Comparison of ENCODE assay signal across 11 mouse cellular contexts in the genomic region with DNA sequence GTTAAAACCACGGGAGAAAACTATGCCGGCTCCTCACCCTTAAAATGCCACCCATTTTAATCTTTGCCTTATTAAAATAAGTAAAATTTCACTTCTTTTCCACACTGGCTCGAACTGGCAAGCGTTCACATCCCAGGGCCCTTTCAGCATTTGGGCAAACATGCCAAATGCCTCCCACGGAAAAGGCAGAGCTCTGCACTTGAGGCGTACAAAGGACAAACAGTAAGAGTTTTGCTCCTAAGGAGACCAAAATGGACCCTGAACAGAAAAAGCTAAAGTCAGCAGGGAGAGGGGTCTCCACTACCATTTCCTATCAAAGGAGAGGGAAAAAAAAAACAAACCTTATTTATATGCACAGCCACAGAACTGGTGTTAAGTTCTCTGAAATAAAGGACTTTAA.
DNase-seq lines count a peak whose midpoint lies in the region; ATAC-seq and TF ChIP-seq lines count a peak whose summit lies in the region.
"Had no signal": no experiment of that assay in that cellular context is flagged by ENCODE, and none has a peak within 500 bp of the region (broad histone marks: within the 10 kb centered on the region; RNA-seq: fewer than 3 reads in every experiment).

No protein-coding gene starts in this region.

- H3K36me3 ChIP-seq in limb, embryonic 12.5 days = peaks cover 18% of the 10 kb centered on the region
- H3K36me3 ChIP-seq in limb, embryonic 10.5 days = peaks cover 60% of the 10 kb centered on the region
- peaks cover 82% of the 10 kb centered on the region for H3K36me3 ChIP-seq in forebrain, embryonic 10.5 days (replicated peaks)
- no peaks in the 10 kb centered on the region for H3K36me3 ChIP-seq in hindbrain, postnatal 0 days (ENCODE audit: insufficient read depth, low read length)
- H3K36me3 ChIP-seq in stomach, embryonic 14.5 days (ENCODE audit: control insufficient read depth, insufficient read depth, low read length) = no peaks in the 10 kb centered on the region

- 72% methylated on average over 6 of the region's 6 CpGs for WGBS in limb, embryonic 12.5 days
- WGBS in limb, embryonic 10.5 days = 86% methylated on average over 6 of the region's 6 CpGs
- WGBS in forebrain, embryonic 10.5 days = 88% methylated on average over 6 of the region's 6 CpGs
- 33% methylated on average over 6 of the region's 6 CpGs for WGBS in hindbrain, postnatal 0 days
- 29% methylated on average over 6 of the region's 6 CpGs for WGBS in stomach, embryonic 14.5 days

- no peak for ATAC-seq in limb, embryonic 12.5 days (ENCODE audit: insufficient number of reproducible peaks, insufficient read depth, low FRiP score, low TSS enrichment, low read depth)
- 0 out of 2 replicates have a peak, but pooled peaks have one; percentile 39 for ATAC-seq in hindbrain, postnatal 0 days
- ATAC-seq in stomach, embryonic 14.5 days (ENCODE audit: insufficient number of reproducible peaks, insufficient read depth, low FRiP score, low read depth) = no peak
- ATAC-seq in cerebellum, adult (ENCODE audit: insufficient number of reproducible peaks, low FRiP score, low TSS enrichment) = no peak
- no peak for ATAC-seq in megakaryocyte-erythroid progenitor cell, adult 5-6 weeks (replicated peaks; ENCODE audit: low FRiP score, low TSS enrichment, poor library complexity, severe bottlenecking)

- H3K9me3 ChIP-seq in limb, embryonic 12.5 days = peaks cover 6% of the 10 kb centered on the region; the same call in 1 of the 2 replicates
- H3K9me3 ChIP-seq in limb, embryonic 10.5 days (replicated peaks) = no peaks in the 10 kb centered on the region
- peaks cover 8% of the 10 kb centered on the region for H3K9me3 ChIP-seq in forebrain, embryonic 10.5 days
- no peaks in the 10 kb centered on the region for H3K9me3 ChIP-seq in hindbrain, postnatal 0 days (ENCODE audit: low read length)
- peaks cover 5% of the 10 kb centered on the region; the same call in 1 of the 2 replicates for H3K9me3 ChIP-seq in stomach, embryonic 14.5 days (ENCODE audit: control insufficient read depth, low read depth, low read length)

- no peak for TF ChIP-seq CTCF in hindbrain, postnatal 0 days (IDR thresholded peaks at IDR 0.05; ENCODE audit: low read depth)

- H3K4me2 ChIP-seq in limb, embryonic 12.5 days = no peak overlapping the region
- peak overlapping the region; percentile 24 for H3K4me2 ChIP-seq in hindbrain, postnatal 0 days (ENCODE audit: low read depth, low read length)
- H3K4me2 ChIP-seq in stomach, embryonic 14.5 days (replicated peaks; ENCODE audit: low read depth, low read length) = peak overlapping the region; percentile 30; the same call in 1 of the 2 replicates

- H3K9ac ChIP-seq in limb, embryonic 12.5 days (replicated peaks) = no peak overlapping the region
- H3K9ac ChIP-seq in hindbrain, postnatal 0 days (replicated peaks; ENCODE audit: low read length) = 0 out of 2 replicates have a peak overlapping the region, but pooled peaks have one; percentile 3
- H3K9ac ChIP-seq in stomach, embryonic 14.5 days (replicated peaks; ENCODE audit: low read depth, low read length) = no peak overlapping the region

- no peaks in the 10 kb centered on the region for H3K27me3 ChIP-seq in limb, embryonic 12.5 days
- H3K27me3 ChIP-seq in limb, embryonic 10.5 days (ENCODE audit: low read depth, poor library complexity, severe bottlenecking) = no peaks in the 10 kb centered on the region
- H3K27me3 ChIP-seq in forebrain, embryonic 10.5 days (ENCODE audit: poor library complexity, severe bottlenecking) = no peaks in the 10 kb centered on the region
- no peaks in the 10 kb centered on the region for H3K27me3 ChIP-seq in hindbrain, postnatal 0 days (ENCODE audit: insufficient read depth, low read length)
- H3K27me3 ChIP-seq in stomach, embryonic 14.5 days (ENCODE audit: control insufficient read depth, insufficient read depth, low read length) = no peaks in the 10 kb centered on the region

- peaks cover 24% of the 10 kb centered on the region for H3K4me1 ChIP-seq in limb, embryonic 12.5 days (replicated peaks)
- peaks cover 22% of the 10 kb centered on the region for H3K4me1 ChIP-seq in limb, embryonic 10.5 days
- H3K4me1 ChIP-seq in forebrain, embryonic 10.5 days = peaks cover 35% of the 10 kb centered on the region
- H3K4me1 ChIP-seq in hindbrain, postnatal 0 days (ENCODE audit: insufficient read depth, low read length) = peaks cover 4% of the 10 kb centered on the region; the same call in 1 of the 2 replicates
- H3K4me1 ChIP-seq in stomach, embryonic 14.5 days (ENCODE audit: control insufficient read depth, insufficient read depth, low read length) = peaks cover 18% of the 10 kb centered on the region

- H3K4me3 ChIP-seq in limb, embryonic 12.5 days (replicated peaks) = no peak overlapping the region
- H3K4me3 ChIP-seq in limb, embryonic 10.5 days = no peak overlapping the region
- no peak overlapping the region for H3K4me3 ChIP-seq in forebrain, embryonic 10.5 days
- no peak overlapping the region for H3K4me3 ChIP-seq in hindbrain, postnatal 0 days (ENCODE audit: low read length)
- H3K4me3 ChIP-seq in stomach, embryonic 14.5 days (ENCODE audit: low read depth, low read length) = no peak overlapping the region
- H3K4me3 ChIP-seq: left cerebral cortex, adult 2 months had no signal

- DNase-seq in limb, embryonic 10.5 days (ENCODE audit: low spot score) = no peak
- DNase-seq in forebrain, embryonic 10.5 days (ENCODE audit: extremely low spot score, low spot score) = no peak
- peak; percentile 71 for DNase-seq in hindbrain, postnatal 0 days (ENCODE audit: low spot score)
- DNase-seq in testis, postnatal 10 days (ENCODE audit: low spot score) = no peak
- DNase-seq: heart, postnatal 10 days; kidney, adult 8-10 months had no signal

- 0 out of 2 replicates have a peak overlapping the region, but pooled peaks have one; percentile 41 for H3K27ac ChIP-seq in limb, embryonic 12.5 days
- H3K27ac ChIP-seq in limb, embryonic 10.5 days = no peak overlapping the region; the same call in 1 of the 2 replicates
- peak overlapping the region; percentile 48; the same call in 1 of the 2 replicates for H3K27ac ChIP-seq in forebrain, embryonic 10.5 days
- peak overlapping the region; percentile 76 for H3K27ac ChIP-seq in hindbrain, postnatal 0 days
- H3K27ac ChIP-seq in stomach, embryonic 14.5 days (ENCODE audit: low read length) = no peak overlapping the region
- H3K27ac ChIP-seq: left cerebral cortex, adult 2 months had no signal

Comparison
In these comparisons a context has a peak if more than half of its experiments do, and no peak if none do; other contexts are left out.
1. H3K27ac ChIP-seq: peak in limb, embryonic 12.5 days (single experiment), forebrain, embryonic 10.5 days (single experiment) and hindbrain, postnatal 0 days (single experiment); none in limb, embryonic 10.5 days (single experiment) and stomach, embryonic 14.5 days (single experiment).